Mouse (Mus musculus) embryonic facial prominence, embryonic 15.5 days (tissue): ENCODE results near the gene Vmn2r112. TPM values are rescaled to one million over a fixed set of nuclear protein-coding genes. Genes with fewer than 3 reads are reported as not detected.
"Not testable (repeated sequence)": the region's sequence is repeated elsewhere in the genome, so short reads cannot be mapped to it uniquely, and the experiment has no call there.

Source experiments
- ATAC-seq: fragments of 200-750 bp; cut with Nextera tagmentation; 2 replicates; pipeline ENCODE4 v1.8.0; 2017; ENCODE audit warnings: low read depth, moderate TSS enrichment; ENCODE audit not compliant: insufficient number of reproducible peaks, low FRiP score, low TSS enrichment
- H3K27ac ChIP-seq: fragments of 300-500 bp; sonication (generic); replicated peaks from 2 replicates; pipeline ENCODE4 v1.5.1; 2015; ENCODE audit warnings: mild to moderate bottlenecking, inconsistent platforms
- H3K27me3 ChIP-seq: fragments of 300-500 bp; sonication (generic); 2 replicates; pipeline ENCODE4 v1.6.1; 2015; ENCODE audit warnings: inconsistent platforms
- H3K36me3 ChIP-seq: fragments of 300-500 bp; sonication (generic); 2 replicates; pipeline ENCODE4 v1.6.1; 2015; ENCODE audit warnings: mild to moderate bottlenecking, inconsistent platforms
- H3K4me1 ChIP-seq: fragments of 300-500 bp; sonication (generic); 2 replicates; pipeline ENCODE4 v1.6.1; 2015; ENCODE audit warnings: inconsistent platforms
- H3K4me2 ChIP-seq: fragments of 300-500 bp; sonication (generic); replicated peaks from 2 replicates; pipeline ENCODE4 v1.6.1; 2015; ENCODE audit warnings: mild to moderate bottlenecking, inconsistent platforms
- H3K4me3 ChIP-seq: fragments of 300-500 bp; sonication (generic); replicated peaks from 2 replicates; pipeline ENCODE4 v1.5.1; 2015; ENCODE audit warnings: mild to moderate bottlenecking, inconsistent platforms
- H3K9ac ChIP-seq: fragments of 300-500 bp; sonication (generic); 2 replicates; pipeline ENCODE4 v1.6.1; 2015; ENCODE audit warnings: inconsistent platforms
- H3K9me3 ChIP-seq: fragments of 300-500 bp; sonication (generic); replicated peaks from 2 replicates; pipeline ENCODE4 v1.6.1; 2016; ENCODE audit warnings: inconsistent platforms
- WGBS: fragments of 180-500 bp; shearing (Covaris S2); methylation state at CpG from one replicate; pipeline ENCODE4 v1.1.7; 2015; 5-methylcytosine and 5-hydroxymethylcytosine counted together
- polyA plus RNA-seq: library from polyadenylated mRNA; unstranded; fragments of >200 nt; fragmentation: Nextera tagmentation; extraction: Ambion mirVana; gene quantifications from 2 replicates; pipeline ENCODE4 v1.2.1, GENCODE M21; 2015

The Vmn2r112 gene
- polyA plus RNA-seq, result not detected in 2 replicates

DNA sequence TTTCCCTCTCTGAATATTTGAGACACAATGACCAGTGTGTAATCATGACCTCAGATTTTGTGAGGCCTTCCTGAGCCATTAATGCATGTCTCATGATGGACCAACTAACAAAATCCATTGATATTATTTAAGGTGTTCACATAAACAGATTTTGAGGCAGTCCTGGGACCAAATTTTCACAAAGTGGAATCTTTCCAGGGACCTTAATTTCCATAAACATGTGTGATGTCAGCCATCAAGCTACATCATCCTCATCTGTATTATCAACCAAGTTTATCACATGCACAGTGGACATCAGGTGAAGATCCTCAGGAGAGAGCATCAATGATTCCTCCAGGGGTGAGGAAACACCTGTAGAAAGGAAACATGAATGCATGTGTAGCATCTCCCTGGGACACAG lies at the start of gene Vmn2r112:
Gene Vmn2r112, plus strand, starts transcription at position 301 of the 400 bp plus-strand sequence.
- H3K4me3 ChIP-seq, H3K4me1 ChIP-seq, H3K4me2 ChIP-seq, H3K9me3 ChIP-seq, H3K9ac ChIP-seq, H3K27ac ChIP-seq, H3K36me3 ChIP-seq, ATAC-seq, H3K27me3 ChIP-seq: not testable (repeated sequence)

DNA sequence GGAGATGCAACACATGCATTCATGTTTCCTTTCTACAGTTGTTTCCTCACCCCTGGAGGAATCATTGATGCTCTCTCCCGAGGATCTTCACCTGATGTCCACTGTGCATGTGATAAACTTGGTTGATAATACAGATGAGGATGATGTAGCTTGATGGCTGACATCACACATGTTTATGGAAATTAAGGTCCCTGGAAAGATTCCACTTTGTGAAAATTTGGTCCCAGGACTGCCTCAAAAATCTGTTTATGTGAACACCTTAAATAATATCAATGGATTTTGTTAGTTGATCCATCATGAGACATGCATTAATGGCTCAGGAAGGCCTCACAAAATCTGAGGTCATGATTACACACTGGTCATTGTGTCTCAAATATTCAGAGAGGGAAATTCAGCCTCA lies 27.4 kb upstream of the Vmn2r112 start, which contains the start of gene Vmn2r111:
Gene Vmn2r111, minus strand, starts transcription at position 101 of the 400 bp plus-strand sequence.
- 45% methylated on average over 1 of the region's 1 CpGs for WGBS
- H3K4me3 ChIP-seq, H3K9me3 ChIP-seq, H3K4me1 ChIP-seq, H3K27me3 ChIP-seq, H3K9ac ChIP-seq, H3K4me2 ChIP-seq, H3K27ac ChIP-seq, ATAC-seq, H3K36me3 ChIP-seq: not testable (repeated sequence)

- no peak for ATAC-seq
- Histone ChIP-seq H3K27me3 (no peaks in the 10 kb centered on the region), H3K4me1 (no peaks in the 10 kb centered on the region), H3K27ac (no peak overlapping the region), H3K4me3 (no peak overlapping the region), H3K36me3 (no peaks in the 10 kb centered on the region), H3K9me3 (no peaks in the 10 kb centered on the region), H3K9ac (no peak overlapping the region), H3K4me2 (no peak overlapping the region)
- 66% methylated on average over 1 of the region's 1 CpGs for WGBS
Observed at GRCm38 (mm10) chr17:22630646-22631045, 29.9 kb downstream of the Vmn2r112 start.

Other genes starting within 250 kb of the Vmn2r112 start
- gene Zfp944, start 239.6 kb upstream of the Vmn2r112 start, polyA plus RNA-seq, result 13.0 and 13.5 TPM in 2 replicates
- 9.1 TPM in 2 replicates for gene Zfp758, start 239.5 kb upstream of the Vmn2r112 start, polyA plus RNA-seq
- gene Zfp946, start 176.7 kb upstream of the Vmn2r112 start, polyA plus RNA-seq, result 11.9 and 12.1 TPM in 2 replicates
- gene Vmn2r111, start 27.5 kb upstream of the Vmn2r112 start, polyA plus RNA-seq, result not detected in 2 replicates